Mouse (Mus musculus): ENCODE data around the gene Fam241a. TPM values are rescaled to one million over a fixed set of nuclear protein-coding genes. Genes with fewer than 3 reads are reported as not detected.

Gene Fam241a
- 35.4 and 79.5 TPM in 2 replicates for polyA plus RNA-seq (2012; ENCODE audit: low replicate concordance)

GRCm38 (mm10) chr3:127895792-127896541 is at the start of gene Fam241a:
TSS of gene Fam241a (minus strand) at chr3:127896324.

DNA sequence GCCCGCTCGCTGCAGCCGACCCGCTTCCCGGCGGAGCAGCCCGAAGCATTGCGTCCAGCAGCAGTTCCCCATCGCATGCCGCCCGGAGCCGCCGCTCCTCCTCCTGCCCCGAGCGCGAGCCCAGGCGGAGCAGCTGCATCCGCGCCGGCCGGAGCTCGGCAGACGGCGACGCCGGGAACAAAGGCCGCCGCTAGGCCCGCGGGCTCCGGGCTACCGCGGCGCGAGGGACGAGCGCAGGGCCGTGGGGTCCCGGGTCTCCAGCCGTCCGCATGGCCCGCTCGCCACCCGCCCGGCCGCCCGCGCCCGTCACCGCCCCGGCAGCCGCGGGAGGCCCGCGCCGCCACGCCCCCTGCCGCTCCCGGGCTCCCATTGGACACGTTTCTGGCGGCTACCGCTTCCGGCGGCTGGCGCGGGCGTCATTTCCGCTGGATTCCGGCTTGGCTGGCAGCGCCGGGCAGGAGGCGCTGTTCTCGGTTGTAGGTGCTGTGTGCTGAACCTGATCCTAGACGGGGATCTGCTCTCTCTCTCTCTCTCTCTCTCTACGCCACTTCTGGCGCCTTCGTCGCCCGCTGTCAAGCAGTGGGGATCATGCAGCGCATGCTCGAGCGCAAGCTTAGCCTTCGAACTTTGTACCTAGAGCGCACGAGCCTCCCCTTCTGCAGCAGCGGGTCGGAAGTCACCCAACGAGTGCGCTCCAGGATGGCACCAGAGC is 58.8 kb downstream of the Fam241a start, which contains the start of gene Ap1ar:
Gene Ap1ar (minus strand): TSS at position 370 of the 712 bp plus-strand sequence.

Other genes starting within 250 kb of the Fam241a start
- 0.24 and 0.38 TPM in 2 replicates for gene Alpk1, start 115.8 kb downstream of the Fam241a start, polyA plus RNA-seq (2012; ENCODE audit: low replicate concordance)
- 68.3 and 80.1 TPM in 2 replicates for gene Tifa, start 106.5 kb downstream of the Fam241a start, polyA plus RNA-seq (2012; ENCODE audit: low replicate concordance)
- 32.9 and 57.1 TPM in 2 replicates for gene Ap1ar, start 58.8 kb downstream of the Fam241a start, polyA plus RNA-seq (2012; ENCODE audit: low replicate concordance)